In genomic region chr19:53544923-53545561, GRCm38 (mm10) we compare ENCODE assay signal across 22 mouse cellular contexts. TPM values are rescaled to one million over a fixed set of nuclear protein-coding genes. Genes with fewer than 3 reads are reported as not detected.
DNase-seq lines count a peak whose midpoint lies in the region; TF ChIP-seq lines count a peak whose summit lies in the region.
"Had no signal": no experiment of that assay in that cellular context is flagged by ENCODE, and none has a peak within 500 bp of the region (broad histone marks: within the 10 kb centered on the region; RNA-seq: fewer than 3 reads in every experiment).

No protein-coding gene starts in this region.

- no peak for TF ChIP-seq CTCF in MEL (IDR thresholded peaks at IDR 0.05 in 2 of 3, conservative IDR thresholded peaks at IDR 0.05 in 1 of 3; ENCODE audit: control insufficient read depth in 1 of 3, insufficient read depth in 1 of 3, low read depth in 2 of 3, low read length in 3 of 3, poor library complexity in 1 of 3, severe bottlenecking in 1 of 3)

- TF ChIP-seq RAD21 in MEL (IDR thresholded peaks at IDR 0.05; ENCODE audit: low read depth, low read length) = no peak

- TF ChIP-seq EP300 in MEL (IDR thresholded peaks at IDR 0.05; ENCODE audit: low read depth in 1 of 2, low read length in 2 of 2) = no peak

- H3K79me2 ChIP-seq in MEL (ENCODE audit: control insufficient read depth, insufficient read depth, low read length, poor library complexity) = no peaks in the 10 kb centered on the region

- no peak overlapping the region for H3K4me3 ChIP-seq in MEL (ENCODE audit: control insufficient read depth in 1 of 2, insufficient read depth in 1 of 2, low read depth in 2 of 2, low read length in 2 of 2)
- H3K4me3 ChIP-seq: embryonic facial prominence, embryonic 13.5 days; forebrain, embryonic 13.5 days; gastrocnemius, adult 2 months; heart, embryonic 10.5 days; hindbrain, embryonic 13.5 days had no signal

- peak; percentile 34 to 47 for DNase-seq in B cell, adult 2 months
- DNase-seq in MEL (ENCODE audit: low read depth, low spot score) = peak; percentile 41
- DNase-seq in induced T-regulatory cell, adult 2 months (ENCODE audit: low read depth) = peak; percentile 75
- peak; percentile 48 for DNase-seq in splenic B cell, adult 2 months (ENCODE audit: low read depth, low spot score)
- DNase-seq in gastrocnemius, adult 8-10 months (ENCODE audit: low spot score in 2 of 2) = no peak
- DNase-seq in urinary bladder, adult 2 months (ENCODE audit: low spot score) = no peak
- no peak for DNase-seq in neural tube, embryonic 10.5 days (ENCODE audit: extremely low spot score, low spot score)
- DNase-seq: adrenal gland, adult 8-10 months; adrenal gland, postnatal 36 days; cerebellum, adult 11 months; cerebellum, adult 8-10 months; gastrocnemius, adult 2 months; gastrocnemius, postnatal 36 days; heart, adult 18-20 months; heart, postnatal 10 days; heart, postnatal 4 days had no signal

- H3K4me1 ChIP-seq in MEL (ENCODE audit: control insufficient read depth in 1 of 2, insufficient read depth in 2 of 2, low read length in 2 of 2) = peaks cover 0 to 3% of the 10 kb centered on the region in 2 experiments; a peak in 1 of 4 replicates

- H3K9me3 ChIP-seq in MEL (replicated peaks; ENCODE audit: insufficient read depth, low read length) = no peaks in the 10 kb centered on the region
- H3K9me3 ChIP-seq: embryonic facial prominence, embryonic 13.5 days; forebrain, embryonic 13.5 days; heart, embryonic 10.5 days; hindbrain, embryonic 13.5 days had no signal

- H3K36me3 ChIP-seq in MEL (ENCODE audit: control insufficient read depth in 1 of 2, insufficient read depth in 2 of 2, low read length in 2 of 2) = no peaks in the 10 kb centered on the region; a peak in 1 of 4 replicates
- H3K36me3 ChIP-seq in splenic B cell, adult 2 months (ENCODE audit: control insufficient read depth, insufficient read depth, low read length, poor library complexity, severe bottlenecking) = peaks cover 1% of the 10 kb centered on the region; the same call in 1 of the 2 replicates
- H3K36me3 ChIP-seq: hindbrain, embryonic 13.5 days had no signal

- H3K27me3 ChIP-seq in MEL (ENCODE audit: control insufficient read depth in 1 of 2, insufficient read depth in 2 of 2, low read length in 2 of 2) = no peaks in the 10 kb centered on the region
- H3K27me3 ChIP-seq in splenic B cell, adult 2 months (ENCODE audit: control insufficient read depth, insufficient read depth, low read length, poor library complexity, severe bottlenecking) = no peaks in the 10 kb centered on the region
- H3K27me3 ChIP-seq: CH12.LX; embryonic facial prominence, embryonic 13.5 days; forebrain, embryonic 13.5 days; hindbrain, embryonic 13.5 days had no signal

- no peak for TF ChIP-seq POLR2A in MEL (IDR thresholded peaks at IDR 0.05; ENCODE audit: control insufficient read depth in 1 of 2, insufficient read depth in 1 of 2, low read depth in 1 of 2, low read length in 2 of 2, poor library complexity in 1 of 2)

- no peak overlapping the region for H3K9ac ChIP-seq in MEL (ENCODE audit: control insufficient read depth, low read depth, low read length, poor library complexity, severe bottlenecking)
- H3K9ac ChIP-seq: embryonic facial prominence, embryonic 13.5 days; forebrain, embryonic 13.5 days; hindbrain, embryonic 13.5 days had no signal

- H3K27ac ChIP-seq in MEL (ENCODE audit: control insufficient read depth, low read depth, low read length) = no peak overlapping the region
- H3K27ac ChIP-seq: embryonic facial prominence, embryonic 13.5 days; forebrain, embryonic 13.5 days; gastrocnemius, adult 2 months; heart, embryonic 10.5 days; hindbrain, embryonic 13.5 days; hindbrain, postnatal 0 days had no signal

TF ChIP-seq in MEL, 35 proteins besides CTCF, POLR2A, EP300 and RAD21:
- TF ChIP-seq KAT2A (conservative IDR thresholded peaks at IDR 0.05; ENCODE audit: low read depth, low read length) = no peak
- peak; percentile 94 for TF ChIP-seq JUND (IDR thresholded peaks at IDR 0.05; ENCODE audit: low read depth, low read length)

RNA-seq across cellular contexts. Expression of gene Dusp5, which starts 16.1 kb away (rescaled TPM):
- 7.6 and 11.7 TPM in 2 replicates for total RNA-seq in MEL (2012; rRNA removed)
- polyA plus RNA-seq in MEL (2012; ENCODE audit: insufficient read depth in 1 of 2, insufficient read length in 2 of 2, low read depth in 1 of 2, low replicate concordance in 2 of 2, missing spikeins in 1 of 2) = 10 to 100 TPM in 1 of 2 experiments, not detected in 1; 13.8 TPM
- total RNA-seq in gastrocnemius, adult 8-10 months (2022) = under 1 TPM; 0.19 to 0.74 (median 0.41) TPM
- 5.6 and 7.3 TPM in 2 replicates for polyA plus RNA-seq in urinary bladder, adult 2 months (2012; rRNA removed)

RNA-seq across cellular contexts. Expression of gene Nutf2-ps1, which starts 43.8 kb away (rescaled TPM):
- total RNA-seq in MEL (2012; rRNA removed) = 35.8 and 53.1 TPM in 2 replicates
- 100 to 1,000 TPM in 1 of 2 experiments, not detected in 1; 398 TPM for polyA plus RNA-seq in MEL (2012; ENCODE audit: insufficient read depth in 1 of 2, insufficient read length in 2 of 2, low read depth in 1 of 2, low replicate concordance in 2 of 2, missing spikeins in 1 of 2)
- 10 to 100 TPM; 46.2 to 86.0 (median 80.1) TPM for total RNA-seq in gastrocnemius, adult 8-10 months (2022)
- 32.8 and 33.7 TPM in 2 replicates for polyA plus RNA-seq in urinary bladder, adult 2 months (2012; rRNA removed)

RNA-seq across cellular contexts. Expression of gene Smc3, which starts 55.2 kb away (rescaled TPM):
- total RNA-seq in MEL (2012; rRNA removed) = 100 and 109 TPM in 2 replicates
- 100 to 1,000 TPM; 118 to 129 TPM for polyA plus RNA-seq in MEL (2012; ENCODE audit: insufficient read depth in 1 of 2, insufficient read length in 2 of 2, low read depth in 1 of 2, low replicate concordance in 2 of 2, missing spikeins in 1 of 2)
- 10 to 100 TPM; 10.7 to 17.5 (median 14.9) TPM for total RNA-seq in gastrocnemius, adult 8-10 months (2022)
- polyA plus RNA-seq in urinary bladder, adult 2 months (2012; rRNA removed) = 16.8 and 23.6 TPM in 2 replicates

Comparison
In these comparisons a context has a peak if more than half of its experiments do, and no peak if none do; other contexts are left out.
1. DNase-seq: peak in B cell, adult 2 months (2 of 2), MEL (single experiment), induced T-regulatory cell, adult 2 months (single experiment) and splenic B cell, adult 2 months (single experiment); none in gastrocnemius, adult 8-10 months (0 of 2), urinary bladder, adult 2 months (single experiment) and neural tube, embryonic 10.5 days (single experiment).